Mouse (Mus musculus) testis, postnatal 10 days (tissue): ENCODE measurements around the gene Col19a1.
"Not testable (repeated sequence)": the region's sequence is repeated elsewhere in the genome, so short reads cannot be mapped to it uniquely, and the experiment has no call there.

Source experiments
- DNase-seq: peaks from one replicate; pipeline ENCODE4 v3.0.0; 2021; ENCODE audit warnings: low spot score

Col19a1 gene

DNA sequence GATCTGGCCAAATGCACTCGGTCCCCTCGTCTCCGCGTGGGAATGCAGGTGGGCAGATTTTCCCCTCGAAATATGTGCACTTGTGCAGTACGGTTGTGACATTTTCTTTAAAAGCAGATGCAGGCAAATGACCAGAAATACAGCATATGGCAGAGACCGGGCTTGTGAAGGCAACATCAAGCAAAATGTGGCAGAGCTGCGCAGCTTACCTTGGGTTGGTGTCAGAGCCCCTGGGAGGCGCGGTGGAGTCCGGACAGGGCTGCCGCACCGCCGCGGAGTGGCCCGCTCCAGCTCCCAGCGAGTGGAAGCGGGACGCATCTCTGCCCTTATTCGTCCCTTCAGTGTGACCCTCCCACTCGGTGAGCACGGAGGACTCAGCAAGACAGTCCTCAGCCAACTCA lies at the start of gene Col19a1:
Gene Col19a1, minus strand, starts transcription at position 332 of the 401 bp plus-strand sequence.
- peak; percentile 41 for DNase-seq

DNA sequence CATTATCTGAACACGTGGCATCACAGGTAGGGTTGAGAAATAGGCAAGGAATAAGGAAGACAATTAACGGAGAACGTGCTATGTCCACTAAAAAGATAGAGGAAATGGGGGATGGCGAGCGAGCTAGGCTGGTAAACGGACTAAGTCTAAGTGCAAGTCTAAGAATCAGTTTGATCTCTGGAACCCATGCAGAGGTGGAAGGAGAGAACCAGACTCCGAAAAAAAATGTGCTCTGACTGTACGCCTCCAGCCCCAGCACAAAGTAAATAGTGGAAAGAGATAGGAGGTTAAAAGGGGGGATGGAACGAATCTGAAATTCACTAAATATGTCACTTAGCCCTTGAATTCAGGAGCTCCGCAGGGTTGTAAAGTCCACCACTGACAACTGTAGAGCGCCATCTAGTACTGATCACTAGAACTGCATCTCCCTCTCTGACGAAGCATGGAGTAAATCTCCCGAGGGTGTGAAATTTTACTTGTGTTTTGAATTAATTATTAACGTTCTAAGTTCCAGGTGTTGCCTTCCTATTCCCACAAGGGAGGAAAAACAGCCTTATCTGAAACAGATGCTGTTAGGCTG lies 46.4 kb upstream of the Col19a1 start:
- DNase-seq = no peak

DNA sequence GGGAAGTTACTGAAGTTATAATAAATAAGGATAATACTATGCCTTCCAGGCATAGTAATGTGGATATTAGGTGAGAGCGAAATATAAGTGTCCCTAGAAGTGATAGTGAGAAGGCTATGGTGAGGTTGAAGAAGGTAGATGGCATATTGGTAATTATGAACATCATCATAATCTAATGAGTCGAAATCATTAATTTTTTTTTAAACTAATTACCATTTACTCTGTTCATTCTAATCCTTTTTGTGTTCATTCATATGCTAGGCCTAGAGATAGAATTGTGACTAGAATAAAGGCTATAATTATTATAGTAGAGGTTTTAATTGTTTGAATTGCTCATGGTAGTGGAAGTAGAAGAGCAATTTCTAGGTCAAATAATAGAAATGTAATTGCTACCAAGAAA lies 25.3 kb upstream of the Col19a1 start:
- not testable (repeated sequence) for DNase-seq

DNA sequence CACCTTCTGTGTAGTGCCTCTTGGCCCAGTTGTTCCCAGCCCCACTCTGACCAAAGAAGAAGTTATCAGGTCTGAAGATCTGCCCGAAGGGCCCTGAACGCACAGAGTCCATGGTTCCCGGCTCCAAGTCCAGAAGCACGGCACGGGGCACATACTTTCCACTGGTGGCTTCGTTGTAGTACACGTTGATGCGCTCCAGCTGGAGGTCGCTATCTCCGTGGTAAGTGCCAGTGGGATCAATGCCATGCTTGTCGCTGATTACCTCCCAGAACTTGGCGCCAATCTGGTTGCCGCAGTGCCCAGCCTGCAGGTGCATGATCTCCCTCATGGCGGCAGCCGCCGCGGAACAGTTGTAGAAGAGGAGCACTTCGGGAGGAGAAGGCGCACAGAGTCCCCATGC lies 7.8 kb upstream of the Col19a1 start:
- no peak for DNase-seq

DNA sequence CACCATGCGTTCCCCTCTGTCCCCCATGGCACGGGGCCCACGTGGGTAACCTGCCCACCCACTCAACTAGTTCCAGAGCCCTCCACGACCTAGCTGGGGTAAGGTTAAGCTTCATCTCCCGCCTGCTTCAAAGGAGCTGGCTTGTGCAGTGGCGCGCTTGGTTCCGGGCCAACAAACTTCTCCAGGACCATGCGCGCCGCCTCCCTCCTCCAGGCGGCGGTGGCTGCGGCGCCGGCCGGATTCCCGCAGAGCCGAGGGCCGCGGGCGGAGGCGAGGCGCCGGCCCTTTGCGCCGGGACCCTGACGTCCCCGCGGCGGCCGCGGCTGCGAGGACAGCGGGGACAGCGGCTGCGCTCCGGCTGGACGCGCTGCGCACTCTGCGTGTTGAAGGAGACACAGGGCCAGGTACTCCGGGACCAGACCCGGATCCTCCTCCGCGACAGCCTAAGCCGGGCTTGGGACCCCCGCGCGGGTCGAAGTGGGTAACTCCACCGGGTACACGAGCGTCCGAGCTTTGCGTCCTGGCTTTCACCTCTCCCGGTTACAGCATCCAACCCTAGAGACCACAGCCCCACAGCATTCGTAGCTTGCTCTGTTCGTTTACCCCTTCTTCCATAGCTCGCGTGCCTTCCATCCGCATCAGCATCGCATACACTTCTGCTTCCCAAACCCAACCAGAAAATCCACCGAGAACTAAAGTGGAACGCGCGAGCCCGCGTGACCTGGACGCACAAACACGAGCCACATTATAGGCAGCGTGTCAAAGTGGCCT lies 717 bp downstream of the Col19a1 start:
- peak; percentile 64 for DNase-seq

DNA sequence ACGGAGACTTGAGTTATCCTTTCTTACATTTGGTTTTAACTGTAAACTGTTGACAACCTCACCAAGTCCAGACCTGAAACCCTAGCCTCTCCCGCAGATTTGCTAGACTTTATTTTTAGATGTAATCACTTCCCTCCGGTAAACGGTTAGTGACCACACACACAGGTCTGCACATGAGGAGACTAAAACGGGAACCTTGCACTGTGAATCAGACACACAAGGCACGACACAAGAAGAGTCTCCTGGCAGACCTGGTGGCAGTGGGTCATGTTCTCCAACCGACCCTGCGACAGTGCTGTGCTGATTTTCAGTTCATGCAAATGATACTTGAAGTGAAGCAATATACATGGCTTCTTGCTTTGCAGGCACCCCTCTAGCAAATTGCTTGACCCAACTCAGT lies 14.7 kb downstream of the Col19a1 start:
- no peak for DNase-seq

DNA sequence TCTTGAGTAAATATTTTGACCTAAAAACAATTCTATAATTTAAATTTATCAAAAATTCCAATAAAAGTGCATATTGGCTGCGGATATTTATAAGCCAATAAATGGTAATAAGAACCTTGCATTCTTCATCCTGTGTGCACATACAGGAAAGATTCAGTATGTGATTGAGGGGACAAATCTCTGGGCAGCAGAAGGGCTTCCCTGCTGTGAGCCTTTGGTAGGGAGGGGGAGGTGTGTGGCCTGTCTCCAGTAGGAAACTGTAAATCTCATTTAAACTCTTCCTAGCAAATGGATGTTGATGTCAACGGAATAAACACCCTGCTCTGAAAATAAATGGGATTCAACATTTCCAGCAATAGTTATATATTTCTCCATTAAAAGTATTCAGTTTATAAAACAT lies 23.2 kb downstream of the Col19a1 start:
- no peak for DNase-seq

DNA sequence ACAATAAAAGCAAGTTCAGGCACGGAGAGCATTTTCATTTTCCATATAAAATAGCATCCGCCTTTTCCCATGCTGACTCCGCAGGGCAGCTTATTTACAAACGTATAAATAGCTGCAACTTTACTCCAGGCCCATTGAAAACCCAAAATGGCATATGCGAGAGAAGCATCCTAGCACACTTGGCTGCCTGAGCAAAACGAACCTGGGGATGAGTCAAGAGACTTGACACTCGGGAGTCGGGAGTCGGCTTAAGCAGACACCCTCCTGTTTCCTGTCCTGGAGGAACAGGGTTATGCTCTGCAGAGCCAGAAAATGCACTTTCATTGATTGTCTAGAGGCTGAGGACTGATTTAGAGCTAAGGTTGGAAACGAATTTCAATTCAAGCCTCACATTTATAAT lies 29.3 kb downstream of the Col19a1 start:
- DNase-seq = no peak

DNA sequence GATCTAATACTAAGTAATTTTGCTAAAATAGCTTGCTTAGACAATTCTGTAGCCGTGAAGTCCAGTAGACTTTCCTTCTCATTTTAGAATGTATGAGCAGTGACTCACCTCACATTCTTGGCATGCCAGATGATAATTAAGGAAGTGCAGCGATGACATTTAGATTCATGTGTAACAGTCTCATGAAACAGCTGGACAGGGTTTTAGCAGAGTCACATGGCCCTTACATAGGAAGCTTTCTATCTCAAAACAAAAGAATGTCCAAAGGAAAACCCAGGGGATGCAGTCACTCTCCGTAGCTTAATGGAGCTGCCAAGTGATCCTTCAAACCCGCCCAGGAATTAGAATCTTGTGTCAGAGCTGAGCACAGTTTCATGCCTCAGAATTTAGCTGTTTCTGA lies 33.8 kb downstream of the Col19a1 start:
- no peak for DNase-seq

DNA sequence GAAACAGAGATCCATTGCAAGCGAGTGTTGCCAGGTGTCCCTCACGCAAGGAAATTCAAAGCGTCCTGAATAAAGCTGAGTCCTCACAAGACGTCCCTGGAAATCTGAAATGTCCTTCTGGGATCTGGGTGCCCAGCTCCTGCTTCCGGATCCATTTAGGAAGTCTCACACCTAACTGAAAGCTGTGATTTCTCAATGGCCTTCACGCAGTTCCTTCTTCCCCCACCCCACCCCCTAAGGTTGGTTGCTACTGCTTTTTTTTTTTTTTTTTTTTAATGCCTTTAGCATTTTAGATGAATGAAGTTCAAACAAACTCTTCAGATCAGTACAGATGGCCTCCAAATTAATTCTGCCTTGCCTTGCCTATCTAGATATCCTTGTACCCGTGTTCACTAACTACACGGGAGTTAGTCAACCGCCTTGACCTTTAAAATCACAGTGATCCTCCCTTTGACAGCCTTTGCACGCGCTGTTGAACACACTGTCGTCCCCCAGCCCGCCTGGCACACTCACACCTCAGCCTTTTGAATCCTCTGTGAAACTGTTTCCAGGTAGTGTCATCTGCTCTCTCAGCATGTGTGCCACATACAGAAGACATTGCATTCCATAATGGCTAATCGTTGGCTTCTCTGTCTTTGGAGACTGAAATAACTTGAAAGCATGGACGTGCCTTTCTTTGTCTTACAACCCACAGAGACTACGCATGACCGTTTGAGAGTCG lies 36.6 kb downstream of the Col19a1 start:
- DNase-seq = no peak

DNA sequence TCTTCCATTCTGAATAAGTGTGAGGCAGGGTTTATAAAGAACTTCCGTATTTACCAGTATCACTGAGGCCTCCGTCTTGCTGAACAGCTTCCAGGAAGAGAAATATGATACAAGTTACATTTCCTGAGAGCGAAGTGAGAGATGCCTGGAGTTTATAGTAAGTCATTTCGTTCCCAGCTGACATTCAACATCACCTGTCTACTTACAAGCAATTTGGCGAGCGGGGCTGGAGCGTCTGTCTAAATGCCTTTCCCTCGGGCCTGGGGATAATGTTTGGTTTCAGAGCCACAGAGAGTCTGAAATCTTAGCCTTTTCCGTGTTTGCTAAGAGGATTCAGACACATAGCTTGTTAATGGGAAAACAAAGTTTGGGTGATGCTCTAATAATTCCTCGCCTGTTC lies 37.2 kb downstream of the Col19a1 start:
- no peak for DNase-seq

DNA sequence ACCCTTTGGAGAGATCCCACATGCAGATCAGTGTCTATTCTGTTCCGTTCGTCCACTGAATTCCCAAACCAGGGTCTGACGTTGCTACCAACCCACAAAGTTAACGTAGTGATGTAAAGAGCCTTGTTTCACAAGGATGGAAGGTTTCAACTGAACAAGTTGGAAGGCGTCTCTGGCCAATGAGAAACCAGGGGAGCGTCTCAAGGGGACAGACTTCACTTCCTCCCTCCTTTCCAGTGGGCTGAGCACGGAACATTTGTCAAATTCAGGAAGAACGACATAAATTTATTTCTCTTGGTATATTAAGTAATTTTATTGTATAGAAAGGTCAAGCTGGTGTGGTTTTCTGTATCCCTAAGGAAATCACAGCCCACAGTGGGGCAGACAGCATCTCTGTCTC lies 38.2 kb downstream of the Col19a1 start:
- no peak for DNase-seq

DNA sequence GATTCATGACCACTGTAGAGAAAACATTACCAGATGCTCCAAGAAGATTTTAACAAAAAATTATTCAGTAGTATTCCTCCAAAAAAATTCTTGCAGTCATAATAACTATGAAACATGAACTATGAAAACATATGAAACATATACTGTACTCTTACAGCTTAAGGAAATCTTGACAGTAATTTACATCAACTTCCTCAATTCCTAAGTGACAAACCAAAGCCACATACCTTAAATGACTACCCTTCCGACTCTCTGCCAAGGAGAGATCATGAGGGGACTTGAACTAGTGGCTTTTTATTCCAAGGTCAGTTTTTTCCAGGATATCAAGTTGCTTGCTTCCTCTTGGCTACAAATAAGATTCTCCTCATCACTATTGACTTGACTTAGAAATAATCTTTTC lies 39.7 kb downstream of the Col19a1 start:
- DNase-seq = no peak

DNA sequence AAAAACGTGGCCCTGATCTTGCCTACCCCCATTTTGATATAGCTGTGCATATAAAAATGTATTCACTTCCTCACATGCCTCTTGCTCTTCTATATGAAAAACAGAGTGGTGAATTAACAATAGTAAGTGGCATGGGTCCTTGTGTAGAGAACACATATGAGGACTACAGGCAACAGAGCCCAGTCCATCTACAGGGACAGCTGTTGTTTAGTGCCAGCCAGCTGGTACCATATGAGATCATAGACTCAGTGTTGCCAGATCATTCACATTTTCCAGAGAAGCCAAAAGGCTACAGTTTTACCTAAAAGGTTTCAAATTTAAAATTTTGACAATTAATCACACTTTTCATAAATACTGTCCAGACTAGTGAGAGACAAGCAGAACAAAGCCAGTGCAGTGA lies 47.4 kb downstream of the Col19a1 start:
- no peak for DNase-seq

DNA sequence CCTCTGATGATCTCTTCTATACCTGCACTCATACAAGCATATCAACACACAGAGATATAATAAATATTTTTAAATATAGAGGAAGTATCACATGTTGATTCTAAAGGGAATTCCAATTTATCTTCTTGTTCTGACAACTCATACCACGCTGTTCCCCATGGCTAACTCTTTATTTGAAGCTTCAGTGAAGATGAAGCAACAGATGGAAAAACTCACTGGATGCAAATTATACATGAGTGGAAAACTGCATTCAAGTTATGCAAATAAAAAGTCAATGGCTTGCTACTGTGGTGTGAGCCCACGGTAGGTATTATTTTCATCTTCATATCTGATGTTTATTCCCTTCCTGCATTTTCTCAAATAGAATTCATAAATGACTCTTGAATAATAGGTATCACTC lies 60.1 kb downstream of the Col19a1 start:
- no peak for DNase-seq

DNA sequence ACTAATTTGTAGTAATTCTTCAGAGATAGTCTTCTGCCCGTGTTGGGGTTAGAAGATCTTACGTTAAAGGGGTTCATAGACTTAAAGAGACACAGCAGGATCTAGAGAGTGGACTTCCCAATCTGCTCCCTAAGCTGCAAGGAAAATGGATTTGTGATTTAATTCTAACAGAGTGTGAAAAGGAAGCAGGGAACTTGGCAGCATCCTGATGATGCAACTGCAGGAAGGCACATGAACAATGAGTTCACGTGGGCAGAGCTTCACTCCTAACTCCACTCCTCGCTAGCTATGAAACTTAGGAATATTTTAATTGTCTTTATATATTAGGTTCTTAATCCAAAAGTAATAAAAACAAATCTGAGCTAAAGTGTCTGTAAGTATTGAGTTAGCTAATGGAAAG lies 69.8 kb downstream of the Col19a1 start:
- no peak for DNase-seq

DNA sequence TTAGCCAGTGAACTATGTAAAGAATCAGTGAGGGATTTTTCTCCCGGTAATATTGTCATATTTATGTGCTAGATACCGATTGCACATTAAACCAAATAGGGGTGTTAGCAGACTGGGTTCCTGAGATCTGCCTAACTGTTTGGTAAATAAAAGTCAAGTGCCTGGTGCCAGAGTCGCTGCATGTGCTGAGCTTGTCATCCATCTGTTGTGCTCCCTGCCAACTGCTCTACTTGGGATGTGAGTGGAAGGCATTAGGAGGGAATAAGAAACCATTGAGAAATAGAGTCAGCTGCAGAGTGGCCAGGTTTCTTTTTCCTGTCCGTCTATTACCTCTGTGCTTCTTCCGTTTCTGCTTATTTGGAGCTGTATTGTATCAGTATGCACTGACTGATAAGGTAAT lies 71.9 kb downstream of the Col19a1 start:
- no peak for DNase-seq

DNA sequence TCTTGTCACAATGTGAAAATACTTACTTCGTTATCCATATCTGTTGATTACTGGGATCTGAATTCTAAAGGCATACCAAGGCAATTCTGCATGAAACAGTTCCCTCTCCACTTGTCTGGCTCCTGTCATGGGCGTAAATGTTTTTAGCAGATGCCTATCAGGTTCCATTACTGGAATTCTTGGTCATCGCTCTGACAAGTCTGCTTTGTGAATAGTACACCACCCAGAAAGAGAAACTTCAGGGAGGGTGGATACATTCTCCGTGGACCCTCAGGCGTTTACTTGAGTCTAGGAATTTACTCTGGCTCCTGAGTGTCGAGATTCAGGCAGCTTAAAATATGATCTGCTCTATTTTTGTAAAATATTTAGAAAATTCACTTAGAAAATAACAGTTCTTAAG lies 75.7 kb downstream of the Col19a1 start:
- DNase-seq = no peak

DNA sequence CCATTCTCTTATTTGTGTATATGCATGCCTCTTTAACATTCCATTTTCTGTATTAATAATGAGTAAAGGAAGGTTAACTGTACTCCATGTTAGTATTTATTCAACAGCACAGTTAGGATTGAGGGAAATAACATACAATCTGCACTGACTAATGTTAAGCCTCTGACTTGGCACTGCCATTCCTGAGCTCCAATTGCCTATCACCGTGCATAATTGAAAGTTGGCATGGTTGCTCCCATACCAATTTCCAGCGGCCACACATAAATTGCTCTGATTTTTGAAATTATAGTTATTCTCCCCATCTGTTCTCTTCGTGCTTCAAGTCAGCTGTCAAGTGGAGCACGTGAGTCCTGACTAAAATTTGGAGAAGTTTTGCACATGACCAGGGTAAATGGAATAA lies 91.9 kb downstream of the Col19a1 start:
- no peak for DNase-seq

DNA sequence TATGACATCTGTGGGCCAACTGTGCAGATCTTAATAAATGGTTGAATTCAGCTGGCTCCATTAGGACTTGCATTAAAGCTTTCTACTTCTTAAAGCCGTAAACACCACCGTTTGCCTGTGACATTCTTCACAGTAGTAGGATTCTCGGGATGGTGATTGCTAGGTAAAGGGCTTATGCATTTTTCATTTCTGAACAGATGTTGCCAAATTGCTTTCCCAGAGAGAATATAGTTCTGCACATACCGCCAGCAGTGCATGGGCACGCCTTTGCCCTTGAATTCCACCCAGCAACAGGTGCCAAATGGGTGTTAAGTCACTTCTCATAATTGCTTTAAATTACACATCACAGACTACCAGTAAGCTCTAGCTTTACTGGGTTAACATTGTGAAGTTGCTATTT lies 103.1 kb downstream of the Col19a1 start:
- DNase-seq = no peak

DNA sequence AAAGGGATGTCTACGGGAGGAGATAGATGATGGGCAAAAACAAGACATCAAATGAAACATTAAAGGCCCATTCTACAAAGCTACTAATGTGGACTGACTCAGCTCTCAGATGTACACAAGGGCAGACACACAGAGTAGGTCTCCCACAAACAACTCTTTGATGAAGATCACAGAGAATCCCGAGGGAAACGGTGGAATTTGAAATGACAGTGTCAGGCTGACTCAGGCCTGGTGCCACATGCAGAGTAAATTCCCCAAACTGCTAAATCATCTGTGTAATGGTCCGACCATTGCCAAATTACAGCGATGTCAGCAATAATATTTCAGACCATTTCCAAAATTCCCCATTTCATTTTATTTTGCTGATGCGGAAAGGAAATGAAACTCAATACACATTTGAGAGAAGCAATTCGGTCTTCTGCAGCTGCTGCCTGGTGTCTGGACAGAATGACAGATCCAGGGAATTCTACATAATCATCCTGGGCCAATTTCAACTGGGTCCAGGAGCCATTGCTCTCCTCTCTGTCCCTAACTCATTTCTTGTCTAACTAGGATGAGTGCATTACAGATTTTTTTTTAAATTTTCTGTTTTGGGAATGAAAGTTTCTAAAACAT lies 116.1 kb downstream of the Col19a1 start:
- no peak for DNase-seq

DNA sequence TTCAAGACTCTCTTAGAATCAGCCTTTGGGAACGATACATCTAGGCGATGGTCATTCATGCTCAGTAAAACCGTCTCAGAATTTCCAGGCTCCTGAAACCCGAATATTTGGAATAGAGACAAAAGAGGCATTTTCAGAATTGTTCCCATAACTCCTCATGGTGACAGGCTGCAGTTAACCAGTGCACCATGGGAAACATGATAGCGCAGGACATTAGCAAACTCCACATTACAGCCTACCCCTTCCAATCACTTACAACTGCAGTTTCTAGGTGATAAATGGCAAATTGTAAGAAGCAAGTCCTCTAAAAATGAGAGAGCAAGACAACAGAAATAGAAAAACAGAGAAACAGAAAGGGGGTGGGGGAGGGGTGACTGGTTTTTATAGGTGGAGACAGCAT lies 116.6 kb downstream of the Col19a1 start:
- no peak for DNase-seq

DNA sequence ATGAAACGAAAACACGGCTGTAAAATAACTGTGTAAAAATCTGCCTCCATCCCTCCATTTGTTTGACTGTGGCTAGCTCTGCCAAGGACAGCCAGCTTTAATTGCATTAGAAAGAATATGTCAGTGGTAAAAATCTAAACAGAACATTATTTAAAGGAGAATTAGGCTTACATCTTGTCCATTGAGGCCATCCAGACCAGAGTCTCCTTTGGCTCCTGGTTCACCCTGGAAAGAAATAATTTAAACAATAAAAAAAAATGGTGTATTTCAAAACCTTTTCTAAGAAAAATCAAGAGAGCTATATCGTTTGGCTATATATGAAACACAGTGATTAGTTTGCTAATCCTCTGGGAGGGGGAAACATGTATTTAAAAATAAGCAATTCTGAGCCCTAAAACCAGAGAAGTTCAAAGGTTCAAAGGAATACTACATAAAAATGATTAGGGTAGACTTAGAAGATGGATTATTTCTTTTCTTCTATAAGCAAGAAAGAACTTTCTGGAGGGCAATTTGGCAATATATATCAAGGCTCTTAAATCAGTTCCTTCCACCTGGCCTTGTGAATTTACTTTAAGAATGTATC lies 125.9 kb downstream of the Col19a1 start:
- no peak for DNase-seq
